Mouse (Mus musculus): ENCODE data around the gene Hoxa6. TPM values are rescaled to one million over a fixed set of nuclear protein-coding genes. Genes with fewer than 3 reads are reported as not detected.

Gene Hoxa6
- polyA plus RNA-seq, 1 experiment from 2014 or later, result not detected

GRCm38 (mm10) chr6:52229558-52230416 is 21.3 kb upstream of the Hoxa6 start:
- Histone ChIP-seq H3K4me3 (ENCODE audit: low read depth, low read length) (no peak overlapping the region), H3K36me3 (ENCODE audit: control insufficient read depth, insufficient read depth, low read length) (no peaks in the 10 kb centered on the region), H3K27ac (ENCODE audit: low read depth, low read length) (no peak overlapping the region), H3K27me3 (replicated peaks; ENCODE audit: control insufficient read depth, insufficient read depth, low read length) (peaks cover 93% of the 10 kb centered on the region), H3K4me2 (ENCODE audit: low read length) (no peak overlapping the region), H3K9me3 (replicated peaks; ENCODE audit: control insufficient read depth, low read length) (no peaks in the 10 kb centered on the region), H3K4me1 (ENCODE audit: control insufficient read depth, insufficient read depth, low read length) (no peaks in the 10 kb centered on the region), H3K9ac (ENCODE audit: low read length) (no peak overlapping the region)
- under 1% methylated on average over 44 of the region's 44 CpGs for WGBS
- ATAC-seq, result no peak
- no peak for DNase-seq (ENCODE audit: low spot score)

GRCm38 (mm10) chr6:52228475-52229465 is 20.2 kb upstream of the Hoxa6 start:
- H3K9me3 ChIP-seq (replicated peaks; ENCODE audit: control insufficient read depth, low read length), result no peaks in the 10 kb centered on the region
- H3K27ac ChIP-seq (ENCODE audit: low read depth, low read length), result no peak overlapping the region
- 1% methylated on average over 38 of the region's 38 CpGs for WGBS
- no peak overlapping the region for H3K4me2 ChIP-seq (ENCODE audit: low read length)
- peaks cover 93% of the 10 kb centered on the region for H3K27me3 ChIP-seq (replicated peaks; ENCODE audit: control insufficient read depth, insufficient read depth, low read length)
- no peak for DNase-seq (ENCODE audit: low spot score)
- no peak overlapping the region for H3K9ac ChIP-seq (ENCODE audit: low read length)
- H3K4me1 ChIP-seq (ENCODE audit: control insufficient read depth, insufficient read depth, low read length), result no peaks in the 10 kb centered on the region
- no peak overlapping the region for H3K4me3 ChIP-seq (ENCODE audit: low read depth, low read length)
- H3K36me3 ChIP-seq (ENCODE audit: control insufficient read depth, insufficient read depth, low read length), result no peaks in the 10 kb centered on the region
- no peak for ATAC-seq

GRCm38 (mm10) chr6:52227470-52228222 is 19.1 kb upstream of the Hoxa6 start:
- Histone ChIP-seq H3K9me3 (replicated peaks; ENCODE audit: control insufficient read depth, low read length) (no peaks in the 10 kb centered on the region), H3K36me3 (ENCODE audit: control insufficient read depth, insufficient read depth, low read length) (no peaks in the 10 kb centered on the region), H3K9ac (ENCODE audit: low read length) (no peak overlapping the region), H3K27me3 (replicated peaks; ENCODE audit: control insufficient read depth, insufficient read depth, low read length) (peaks cover 93% of the 10 kb centered on the region), H3K4me2 (ENCODE audit: low read length) (no peak overlapping the region), H3K4me3 (ENCODE audit: low read depth, low read length) (no peak overlapping the region), H3K4me1 (ENCODE audit: control insufficient read depth, insufficient read depth, low read length) (no peaks in the 10 kb centered on the region), H3K27ac (ENCODE audit: low read depth, low read length) (no peak overlapping the region)
- no peak for DNase-seq (ENCODE audit: low spot score)
- no peak for ATAC-seq
- WGBS, result 2% methylated on average over 11 of the region's 11 CpGs

GRCm38 (mm10) chr6:52226569-52227257 is 18.2 kb upstream of the Hoxa6 start:
- no peaks in the 10 kb centered on the region for H3K36me3 ChIP-seq (ENCODE audit: control insufficient read depth, insufficient read depth, low read length)
- H3K4me2 ChIP-seq (ENCODE audit: low read length), result no peak overlapping the region
- WGBS, result 3% methylated on average over 26 of the region's 26 CpGs
- no peak overlapping the region for H3K27ac ChIP-seq (ENCODE audit: low read depth, low read length)
- H3K4me3 ChIP-seq (ENCODE audit: low read depth, low read length), result no peak overlapping the region
- no peak overlapping the region for H3K9ac ChIP-seq (ENCODE audit: low read length)
- H3K9me3 ChIP-seq (replicated peaks; ENCODE audit: control insufficient read depth, low read length), result no peaks in the 10 kb centered on the region
- H3K27me3 ChIP-seq (replicated peaks; ENCODE audit: control insufficient read depth, insufficient read depth, low read length), result peaks cover 93% of the 10 kb centered on the region
- no peak for ATAC-seq
- no peak for DNase-seq (ENCODE audit: low spot score)
- H3K4me1 ChIP-seq (ENCODE audit: control insufficient read depth, insufficient read depth, low read length), result no peaks in the 10 kb centered on the region

GRCm38 (mm10) chr6:52225612-52226568 is 17.4 kb upstream of the Hoxa6 start:
- Histone ChIP-seq H3K9me3 (replicated peaks; ENCODE audit: control insufficient read depth, low read length) (no peaks in the 10 kb centered on the region), H3K4me1 (ENCODE audit: control insufficient read depth, insufficient read depth, low read length) (peaks cover 2% of the 10 kb centered on the region; the same call in 1 of the 2 replicates), H3K27me3 (replicated peaks; ENCODE audit: control insufficient read depth, insufficient read depth, low read length) (peaks cover 97% of the 10 kb centered on the region), H3K27ac (ENCODE audit: low read depth, low read length) (no peak overlapping the region), H3K4me3 (ENCODE audit: low read depth, low read length) (no peak overlapping the region), H3K9ac (ENCODE audit: low read length) (no peak overlapping the region), H3K4me2 (ENCODE audit: low read length) (no peak overlapping the region), H3K36me3 (ENCODE audit: control insufficient read depth, insufficient read depth, low read length) (no peaks in the 10 kb centered on the region)
- DNase-seq (ENCODE audit: low spot score) (no peak), ATAC-seq (no peak)
- 3% methylated on average over 69 of the region's 69 CpGs for WGBS

GRCm38 (mm10) chr6:52224895-52225611 is 16.5 kb upstream of the Hoxa6 start:
- WGBS, result 1% methylated on average over 36 of the region's 36 CpGs
- no peak overlapping the region for H3K9ac ChIP-seq (ENCODE audit: low read length)
- H3K9me3 ChIP-seq (replicated peaks; ENCODE audit: control insufficient read depth, low read length), result no peaks in the 10 kb centered on the region
- H3K27me3 ChIP-seq (replicated peaks; ENCODE audit: control insufficient read depth, insufficient read depth, low read length), result peaks cover 99% of the 10 kb centered on the region
- no peak overlapping the region for H3K4me2 ChIP-seq (ENCODE audit: low read length)
- no peak overlapping the region for H3K4me3 ChIP-seq (ENCODE audit: low read depth, low read length)
- DNase-seq (ENCODE audit: low spot score) (no peak), ATAC-seq (no peak)
- H3K4me1 ChIP-seq (ENCODE audit: control insufficient read depth, insufficient read depth, low read length), result peaks cover 2% of the 10 kb centered on the region; the same call in 1 of the 2 replicates
- H3K36me3 ChIP-seq (ENCODE audit: control insufficient read depth, insufficient read depth, low read length), result no peaks in the 10 kb centered on the region
- no peak overlapping the region for H3K27ac ChIP-seq (ENCODE audit: low read depth, low read length)

Data from forebrain, embryonic 14.5 days (tissue).